Mouse (Mus musculus) gastrocnemius, postnatal 14 days (tissue): ENCODE data around the gene Lrrtm1. TPM values are rescaled to one million over a fixed set of nuclear protein-coding genes. Genes with fewer than 3 reads are reported as not detected.

Experiments
- DNase-seq: peaks from one replicate; pipeline ENCODE4 v3.0.0; 2021; ENCODE audit warnings: mixed read lengths
- intact Hi-C: fragments of 180-260 bp; cut with DNase I; formaldehyde crosslinking; loops from one replicate; pipeline ENCODE4 v1.15.1; 2025; ENCODE audit warnings: low total_unique reads
- long read RNA-seq, 2 experiments: library from polyadenylated mRNA; stranded (forward); transcript quantifications; one replicate each; pipeline ENCODE4 v2.0.0; 2021
- total RNA-seq, 2 experiments: library from RNA; stranded (reverse); gene quantifications; 2 replicates each; pipeline ENCODE4 v1.2.3; 2021

The Lrrtm1 gene
- under 1 TPM; 0.13 to 0.27 TPM for total RNA-seq
- long read RNA-seq, experiment 1, result 0 reads
- long read RNA-seq, experiment 2, result 0 reads

- peak; percentile 10 for DNase-seq
- intact Hi-C loops, result no loop called here
These were observed at the start of gene Lrrtm1 for GRCm38 (mm10) chr6:77242601-77243406. TSS of gene Lrrtm1 (plus strand) at chr6:77242689.

- intact Hi-C loops, result no loop called here
- no peak for DNase-seq
These were observed 45.8 kb upstream of the Lrrtm1 start for GRCm38 (mm10) chr6:77196650-77197049.

- no peak for DNase-seq
- intact Hi-C loops, result no loop called here
These were observed 43.1 kb upstream of the Lrrtm1 start for GRCm38 (mm10) chr6:77199375-77199774.

GRCm38 (mm10) chr6:77209183-77209582 lies 33.3 kb upstream of the Lrrtm1 start:
- intact Hi-C loops, result no loop called here
- DNase-seq, result no peak

DNA sequence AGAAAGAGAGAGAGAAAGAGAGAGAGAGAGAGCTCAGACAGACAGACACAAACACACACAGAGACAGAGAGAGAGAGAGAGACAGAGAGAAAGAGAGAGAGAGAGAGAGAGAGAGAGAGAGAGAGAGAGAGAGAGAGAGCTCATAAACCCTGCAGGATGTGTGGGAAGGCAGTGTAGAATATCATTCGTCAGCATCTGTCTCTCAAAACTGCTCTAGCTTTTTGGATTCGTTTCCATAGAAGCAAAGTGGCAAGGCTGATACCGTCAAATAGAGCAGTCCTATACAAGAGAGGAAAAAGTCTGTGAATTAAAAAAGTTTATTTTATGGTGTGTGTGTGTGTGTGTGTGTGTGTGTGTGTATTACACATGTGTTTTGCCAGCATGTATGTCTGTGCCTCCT lies 32.6 kb upstream of the Lrrtm1 start:
- intact Hi-C loops, result no loop called here
- DNase-seq, result no peak

DNA sequence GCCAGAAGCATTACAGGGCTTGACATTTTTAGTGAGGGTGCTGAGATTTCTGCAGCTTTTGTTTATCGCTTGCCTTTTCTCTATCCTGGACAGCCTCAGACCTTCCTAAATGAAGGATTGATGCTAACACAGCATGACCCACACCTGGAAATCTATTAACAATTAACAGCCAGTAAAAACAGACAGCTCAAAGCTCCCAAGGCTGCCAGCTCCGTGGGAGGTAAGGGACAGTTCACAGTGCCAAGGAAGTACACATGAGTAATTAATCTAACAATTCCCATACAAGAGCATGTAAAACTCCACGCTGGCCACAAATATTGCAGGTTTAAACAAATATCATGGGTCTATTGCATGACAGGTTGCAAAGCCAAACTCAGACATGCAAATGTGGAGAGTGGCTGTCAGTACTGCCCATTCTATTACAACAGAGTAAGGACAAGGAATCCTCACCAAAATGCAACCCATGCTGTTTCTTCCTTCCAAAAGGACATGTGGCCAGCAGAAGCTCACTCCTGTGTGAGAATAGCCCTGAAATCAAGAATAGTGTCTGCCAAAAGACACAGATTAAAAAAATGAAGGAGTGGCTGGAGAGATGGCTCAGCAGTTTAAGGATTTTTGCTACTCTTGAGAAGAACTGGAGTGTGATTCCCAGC lies 28.6 kb upstream of the Lrrtm1 start:
- DNase-seq, result no peak
- intact Hi-C loops, result no loop called here

DNA sequence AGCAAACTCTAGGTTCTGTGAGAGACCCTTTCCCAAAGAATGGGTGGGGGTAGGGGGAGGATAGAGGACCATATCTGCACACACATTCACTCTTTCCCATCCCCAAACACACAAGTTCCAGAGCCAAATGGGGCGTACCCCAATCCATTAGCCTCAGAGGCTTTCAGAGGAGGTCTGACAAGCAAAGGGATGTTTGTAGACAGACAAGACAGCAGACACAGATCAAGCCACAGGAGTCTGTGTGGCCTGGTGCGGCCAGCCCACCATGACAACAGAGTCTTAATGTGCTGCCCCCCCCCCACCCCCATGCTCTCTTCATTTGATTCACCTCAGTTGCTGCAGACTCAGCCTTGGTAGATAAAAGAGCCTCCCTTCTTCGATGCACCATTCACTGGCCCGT lies 27.2 kb upstream of the Lrrtm1 start:
- intact Hi-C loops, result no loop called here
- no peak for DNase-seq

DNA sequence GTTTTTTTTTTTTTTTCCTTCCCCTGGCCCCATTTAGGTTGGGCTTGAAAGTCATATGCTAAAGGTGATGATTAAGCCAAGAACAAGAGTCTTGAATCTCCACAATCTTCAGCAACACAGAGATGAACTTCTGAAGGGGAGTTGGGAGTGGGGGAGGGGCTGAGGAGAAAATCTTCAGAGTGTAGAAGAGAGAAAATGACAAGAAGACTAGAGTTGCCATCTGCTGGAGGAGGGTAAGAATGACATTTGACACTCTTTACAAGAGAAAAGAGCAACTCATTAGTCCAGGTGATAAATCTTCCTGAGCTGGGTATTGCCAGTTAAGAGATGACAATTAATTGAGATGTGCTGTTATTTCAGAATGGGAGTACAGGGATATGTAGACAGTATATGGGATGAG lies 23.6 kb upstream of the Lrrtm1 start:
- intact Hi-C loops, result no loop called here
- DNase-seq, result no peak

DNA sequence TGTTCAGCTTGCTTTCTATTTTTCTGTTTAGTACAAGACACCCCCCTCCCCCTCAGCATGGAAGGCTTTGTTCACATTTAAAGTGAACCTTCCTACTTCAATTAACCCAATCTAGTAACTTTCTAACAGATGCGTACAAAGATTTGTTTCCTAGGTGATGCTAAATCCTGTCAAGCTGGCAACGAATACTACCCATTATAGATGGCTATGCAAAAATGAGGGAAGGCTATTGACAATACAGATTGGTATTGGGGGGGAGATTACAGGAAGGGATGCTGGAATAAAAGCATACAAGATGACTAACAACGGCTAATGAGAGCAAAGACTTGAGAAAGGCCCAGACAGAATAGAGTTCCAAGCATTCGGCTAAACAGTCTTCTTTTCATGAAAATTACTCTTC lies 21.7 kb upstream of the Lrrtm1 start:
- intact Hi-C loops, result no loop called here
- no peak for DNase-seq

DNA sequence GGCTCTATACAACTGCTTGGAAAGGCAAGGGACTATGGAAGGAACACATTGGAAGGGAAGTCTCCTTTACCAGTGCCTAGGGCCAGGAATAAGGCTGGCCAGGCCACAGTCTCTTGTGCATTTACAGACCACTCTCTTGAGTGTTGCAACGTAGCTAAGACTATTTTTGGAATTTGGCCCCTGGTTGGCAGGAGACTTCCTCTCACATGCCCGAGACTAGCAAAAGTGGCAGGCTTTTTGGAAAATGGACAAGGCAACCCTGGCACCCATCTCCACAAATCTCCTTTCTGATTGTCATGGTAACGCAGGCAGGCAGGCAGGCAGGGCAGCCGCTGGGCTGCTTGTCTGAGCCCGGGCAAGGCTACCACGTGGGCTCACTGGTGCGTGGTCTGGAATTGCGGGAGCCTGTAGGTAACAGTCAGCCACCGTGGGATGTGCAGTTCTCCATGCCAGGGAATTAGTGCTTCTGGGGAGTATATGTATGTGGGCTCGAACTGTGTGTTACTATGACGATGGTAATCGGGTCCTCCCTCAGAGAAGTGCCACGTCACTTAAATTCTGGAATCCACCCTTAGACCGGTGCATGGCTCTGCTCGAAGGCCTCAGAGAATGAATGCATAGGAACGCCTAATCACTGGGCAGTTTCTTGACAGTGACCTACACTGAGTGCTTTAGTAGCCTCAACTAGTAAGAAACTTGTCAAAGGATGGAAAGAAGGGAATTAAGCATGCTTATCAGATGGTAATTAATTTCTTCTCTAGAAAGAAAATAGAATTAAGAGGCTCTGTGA lies 19.4 kb upstream of the Lrrtm1 start:
- DNase-seq, result no peak
- intact Hi-C loops, result no loop called here

DNA sequence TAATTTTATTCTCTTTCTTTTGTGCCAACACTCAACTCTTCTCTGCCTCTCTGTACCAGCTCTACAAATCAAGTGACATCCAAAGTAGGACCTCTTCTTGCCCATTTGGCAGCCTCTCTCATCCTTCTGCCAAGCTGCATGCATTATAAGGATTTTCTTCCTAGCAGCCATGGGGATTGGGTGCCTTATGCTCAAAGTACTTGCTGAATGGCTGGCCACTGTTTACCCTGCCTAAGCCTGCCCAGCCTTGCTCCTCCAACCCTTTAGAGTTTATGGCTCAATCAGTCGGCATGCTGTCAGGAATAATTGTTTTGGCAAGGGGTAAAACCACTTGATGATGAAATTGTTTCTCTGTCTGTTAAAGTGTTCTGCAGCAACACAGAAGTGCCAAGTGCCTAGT lies 2.1 kb upstream of the Lrrtm1 start:
- intact Hi-C loops, result no loop called here
- DNase-seq, result no peak

DNA sequence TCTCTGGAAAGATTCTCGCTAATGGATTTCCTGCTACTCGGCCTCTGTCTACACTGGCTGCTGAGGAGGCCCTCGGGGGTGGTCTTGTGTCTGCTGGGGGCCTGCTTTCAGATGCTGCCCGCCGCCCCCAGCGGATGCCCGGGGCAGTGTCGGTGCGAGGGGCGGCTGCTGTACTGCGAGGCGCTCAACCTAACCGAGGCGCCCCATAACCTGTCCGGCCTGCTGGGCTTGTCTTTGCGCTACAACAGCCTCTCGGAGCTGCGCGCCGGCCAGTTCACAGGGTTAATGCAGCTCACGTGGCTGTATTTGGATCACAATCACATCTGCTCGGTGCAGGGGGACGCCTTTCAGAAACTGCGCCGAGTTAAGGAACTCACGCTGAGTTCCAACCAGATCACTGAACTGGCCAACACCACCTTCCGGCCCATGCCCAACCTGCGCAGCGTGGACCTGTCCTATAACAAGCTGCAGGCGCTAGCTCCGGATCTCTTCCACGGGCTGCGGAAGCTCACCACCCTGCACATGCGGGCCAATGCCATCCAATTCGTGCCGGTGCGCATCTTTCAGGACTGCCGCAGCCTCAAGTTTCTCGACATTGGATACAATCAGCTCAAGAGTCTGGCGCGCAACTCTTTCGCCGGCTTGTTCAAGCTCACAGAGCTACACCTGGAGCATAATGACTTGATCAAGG lies 1.2 kb downstream of the Lrrtm1 start:
- intact Hi-C loops, result no loop called here
- no peak for DNase-seq

DNA sequence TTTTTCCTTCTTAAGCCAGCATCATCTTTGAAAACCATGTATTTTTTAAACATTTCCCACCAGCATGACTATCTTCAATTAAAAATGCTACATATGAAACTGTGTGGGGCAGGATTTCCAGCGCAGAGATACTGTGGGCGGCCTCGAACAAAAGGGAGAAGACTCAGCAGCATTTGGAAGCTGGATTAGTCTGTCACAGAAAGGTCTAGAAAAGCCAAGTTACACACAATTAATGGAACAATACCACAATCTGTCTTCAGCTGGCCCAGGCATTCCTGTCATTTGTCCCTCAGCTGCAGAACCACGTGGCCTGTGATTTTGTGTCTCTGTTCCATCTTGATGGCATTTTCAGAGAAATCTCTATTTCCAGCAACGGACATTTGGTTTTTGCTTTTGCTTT lies 11.0 kb downstream of the Lrrtm1 start:
- intact Hi-C loops, result no loop called here

GRCm38 (mm10) chr6:77256348-77256747 lies 13.9 kb downstream of the Lrrtm1 start:
- intact Hi-C loops, result no loop called here
- no peak for DNase-seq

More for the DNA sequence above, 11.0 kb downstream of the Lrrtm1 start:
- DNase-seq, result no peak

GRCm38 (mm10) chr6:77257358-77258105 lies 15.0 kb downstream of the Lrrtm1 start:
- intact Hi-C loops, result no loop called here
- no peak for DNase-seq

DNA sequence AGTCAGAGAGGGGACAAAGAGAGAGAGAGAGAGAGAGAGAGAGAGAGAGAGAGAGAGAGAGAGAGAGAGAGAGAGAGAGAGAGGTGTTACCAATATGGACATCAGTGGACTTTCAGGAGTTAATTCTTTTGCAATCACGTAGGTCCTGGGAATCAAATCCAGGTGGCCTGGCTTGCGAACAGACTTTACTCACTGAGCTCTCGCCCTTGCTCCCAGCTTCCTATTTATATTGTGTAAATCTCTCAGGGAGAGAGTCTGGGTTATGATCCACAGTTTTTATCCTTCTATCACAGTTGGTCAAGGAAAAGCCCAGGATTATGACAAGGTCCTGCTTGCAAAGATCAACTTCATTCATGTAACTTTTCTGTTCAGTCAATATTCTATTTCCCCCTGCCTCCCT lies 22.7 kb downstream of the Lrrtm1 start:
- intact Hi-C loops, result no loop called here

DNA sequence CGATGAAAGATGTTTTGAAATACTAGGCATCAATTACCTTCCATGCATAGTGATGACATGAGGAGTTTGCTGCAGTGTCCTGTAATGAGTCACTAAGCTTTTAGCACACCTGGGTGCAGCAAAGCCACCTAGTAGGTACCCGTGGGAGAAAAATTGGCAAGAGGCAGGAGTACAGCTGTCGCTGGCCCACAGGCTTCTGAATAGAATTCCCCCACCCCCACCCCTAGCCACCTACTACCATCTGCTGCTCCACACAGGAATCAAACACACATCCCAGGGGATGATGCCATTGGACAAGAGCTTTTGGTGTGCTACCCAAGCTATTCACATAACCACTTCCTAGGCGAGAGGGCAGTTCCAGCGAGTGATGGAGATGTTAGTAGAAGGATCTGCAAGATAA lies 36.3 kb downstream of the Lrrtm1 start:
- intact Hi-C loops, result no loop called here
- DNase-seq, result no peak

More for the DNA sequence above, 22.7 kb downstream of the Lrrtm1 start:
- DNase-seq, result no peak

GRCm38 (mm10) chr6:77286317-77286716 lies 43.8 kb downstream of the Lrrtm1 start:
- intact Hi-C loops, result no loop called here
- no peak for DNase-seq

- no peak for DNase-seq
- intact Hi-C loops, result no loop called here
These were observed 45.9 kb downstream of the Lrrtm1 start for GRCm38 (mm10) chr6:77288402-77288801.
